Mouse (Mus musculus) forebrain, embryonic 11.5 days (tissue): ENCODE results near the gene Irx2. TPM values are rescaled to one million over a fixed set of nuclear protein-coding genes. Genes with fewer than 3 reads are reported as not detected.

Source experiments
- ATAC-seq: fragments of 200-750 bp; cut with Nextera tagmentation; replicated peaks from 2 replicates; pipeline ENCODE4 v1.8.0; 2017; ENCODE audit warnings: moderate TSS enrichment; ENCODE audit not compliant: low FRiP score
- DNase-seq: peaks from one replicate; pipeline ENCODE4 v3.0.0-alpha.2; 2017; ENCODE audit warnings: low spot score
- H3K27ac ChIP-seq: fragments of 300-500 bp; sonication (generic); 2 replicates; pipeline ENCODE4 v1.5.1; 2014; ENCODE audit warnings: low read depth, low read length
- H3K27me3 ChIP-seq: fragments of 300-500 bp; sonication (generic); 2 replicates; pipeline ENCODE4 v1.6.1; 2014; ENCODE audit warnings: mild to moderate bottlenecking, low read length, mixed read lengths; ENCODE audit not compliant: control insufficient read depth, insufficient read depth
- H3K36me3 ChIP-seq: fragments of 300-500 bp; sonication (generic); 2 replicates; pipeline ENCODE4 v1.6.1; 2014; ENCODE audit warnings: mild to moderate bottlenecking, low read length, moderate library complexity, mixed read lengths; ENCODE audit not compliant: control insufficient read depth, insufficient read depth
- H3K4me1 ChIP-seq: fragments of 300-500 bp; sonication (generic); replicated peaks from 2 replicates; pipeline ENCODE4 v1.6.1; 2014; ENCODE audit warnings: low read length, mixed read lengths; ENCODE audit not compliant: control insufficient read depth, insufficient read depth
- H3K4me2 ChIP-seq: fragments of 300-500 bp; sonication (generic); 2 replicates; pipeline ENCODE4 v1.6.1; 2014; ENCODE audit warnings: low read depth, mild to moderate bottlenecking, low read length, moderate library complexity, mixed read lengths; ENCODE audit not compliant: severe bottlenecking
- H3K4me3 ChIP-seq: fragments of 300-500 bp; sonication (generic); 2 replicates; pipeline ENCODE4 v1.5.1; 2014; ENCODE audit warnings: low read depth, low read length
- H3K9ac ChIP-seq: fragments of 300-500 bp; sonication (generic); 2 replicates; pipeline ENCODE4 v1.6.1; 2014; ENCODE audit warnings: low read length
- H3K9me3 ChIP-seq: fragments of 300-500 bp; sonication (generic); 2 replicates; pipeline ENCODE4 v1.6.1; 2016; ENCODE audit warnings: low read length, mixed read lengths; ENCODE audit not compliant: control insufficient read depth
- WGBS: fragments of 180-500 bp; shearing (Covaris S2); extraction: QIAGEN DNeasy Blood & Tissue Kit; methylation state at CpG from one replicate; pipeline ENCODE4 v1.1.7; 2014; 5-methylcytosine and 5-hydroxymethylcytosine counted together
- polyA plus RNA-seq: library from polyadenylated mRNA; unstranded; fragments of >200 nt; fragmentation: Nextera tagmentation; extraction: Ambion mirVana; gene quantifications from 2 replicates; pipeline ENCODE4 v1.2.1, GENCODE M21; 2014

Gene Irx2
- polyA plus RNA-seq, 1 experiment from 2014 or later: 3.4 TPM

GRCm38 (mm10) chr13:72631373-72632021 lies 2.9 kb downstream of the Irx2 start:
- WGBS: under 1% methylated on average over 56 of the region's 62 CpGs
- peak; percentile 75 for DNase-seq
- peaks cover 88% of the 10 kb centered on the region for H3K27me3 ChIP-seq

GRCm38 (mm10) chr13:72632361-72632760 lies 3.7 kb downstream of the Irx2 start:
- Histone ChIP-seq H3K4me1 (peaks cover 20% of the 10 kb centered on the region; the same call in 1 of the 2 replicates), H3K36me3 (no peaks in the 10 kb centered on the region), H3K9me3 (no peaks in the 10 kb centered on the region), H3K9ac (no peak overlapping the region), H3K27ac (no peak overlapping the region), H3K4me2 (no peak overlapping the region), H3K27me3 (peaks cover 86% of the 10 kb centered on the region), H3K4me3 (no peak overlapping the region)
- 2% methylated on average over 6 of the region's 6 CpGs for WGBS
- DNase-seq (no peak), ATAC-seq (no peak)

More at GRCm38 (mm10) chr13:72631373-72632021, 2.9 kb downstream of the Irx2 start:
- Histone ChIP-seq H3K4me2 (peak overlapping the region; percentile 35; the same call in 1 of the 2 replicates), H3K4me3 (peak overlapping the region; percentile 18), H3K4me1 (peaks cover 18% of the 10 kb centered on the region; the same call in 1 of the 2 replicates), H3K9me3 (no peaks in the 10 kb centered on the region), H3K9ac (peak overlapping the region; percentile 12; the same call in 1 of the 2 replicates), H3K36me3 (no peaks in the 10 kb centered on the region), H3K27ac (no peak overlapping the region)
- no peak for ATAC-seq

GRCm38 (mm10) chr13:72633097-72633496 lies 4.5 kb downstream of the Irx2 start:
- WGBS: 26% methylated on average over 2 of the region's 2 CpGs
- H3K4me1 ChIP-seq: peaks cover 16% of the 10 kb centered on the region; the same call in 1 of the 2 replicates
- no peak overlapping the region for H3K9ac ChIP-seq
- no peak overlapping the region for H3K27ac ChIP-seq
- ATAC-seq (no peak), DNase-seq (no peak)
- no peak overlapping the region for H3K4me3 ChIP-seq
- no peak overlapping the region for H3K4me2 ChIP-seq
- H3K9me3 ChIP-seq: no peaks in the 10 kb centered on the region
- no peaks in the 10 kb centered on the region for H3K36me3 ChIP-seq
- peaks cover 84% of the 10 kb centered on the region for H3K27me3 ChIP-seq

GRCm38 (mm10) chr13:72634752-72635315 lies 6.2 kb downstream of the Irx2 start:
- peaks cover 89% of the 10 kb centered on the region for H3K27me3 ChIP-seq
- ATAC-seq (no peak), DNase-seq (no peak)
- 2% methylated on average over 7 of the region's 7 CpGs for WGBS
- H3K4me2 ChIP-seq: no peak overlapping the region
- no peak overlapping the region for H3K9ac ChIP-seq
- H3K9me3 ChIP-seq: no peaks in the 10 kb centered on the region
- no peaks in the 10 kb centered on the region for H3K36me3 ChIP-seq
- peaks cover 14% of the 10 kb centered on the region; the same call in 1 of the 2 replicates for H3K4me1 ChIP-seq
- no peak overlapping the region for H3K4me3 ChIP-seq
- no peak overlapping the region for H3K27ac ChIP-seq

GRCm38 (mm10) chr13:72636331-72636851 lies 7.8 kb downstream of the Irx2 start:
- H3K4me3 ChIP-seq: no peak overlapping the region
- no peak for ATAC-seq
- peaks cover 13% of the 10 kb centered on the region; the same call in 1 of the 2 replicates for H3K4me1 ChIP-seq
- no peaks in the 10 kb centered on the region for H3K36me3 ChIP-seq
- H3K27ac ChIP-seq: no peak overlapping the region
- DNase-seq: no peak
- H3K27me3 ChIP-seq: peaks cover 90% of the 10 kb centered on the region
- H3K9ac ChIP-seq: no peak overlapping the region
- no peak overlapping the region for H3K4me2 ChIP-seq
- under 1% methylated on average over 20 of the region's 20 CpGs for WGBS
- H3K9me3 ChIP-seq: no peaks in the 10 kb centered on the region

- peaks cover 12% of the 10 kb centered on the region; the same call in 1 of the 2 replicates for H3K4me1 ChIP-seq
- no peak overlapping the region for H3K4me2 ChIP-seq
- no peak for ATAC-seq
Measured at GRCm38 (mm10) chr13:72637536-72637935, 8.9 kb downstream of the Irx2 start.

GRCm38 (mm10) chr13:72638401-72639130 lies 9.9 kb downstream of the Irx2 start:
- H3K4me1 ChIP-seq: peaks cover 12% of the 10 kb centered on the region; the same call in 1 of the 2 replicates
- DNase-seq: peak; percentile 62
- no peaks in the 10 kb centered on the region for H3K9me3 ChIP-seq
- H3K27me3 ChIP-seq: peaks cover 79% of the 10 kb centered on the region
- no peak overlapping the region for H3K4me2 ChIP-seq
- H3K4me3 ChIP-seq: no peak overlapping the region
- WGBS: 1% methylated on average over 26 of the region's 26 CpGs
- ATAC-seq: 0 out of 2 replicates have a peak, but pooled peaks have one; percentile 16
- no peak overlapping the region for H3K27ac ChIP-seq
- no peaks in the 10 kb centered on the region for H3K36me3 ChIP-seq
- H3K9ac ChIP-seq: no peak overlapping the region

More at GRCm38 (mm10) chr13:72637536-72637935, 8.9 kb downstream of the Irx2 start:
- H3K9ac ChIP-seq: no peak overlapping the region
- H3K9me3 ChIP-seq: no peaks in the 10 kb centered on the region
- no peaks in the 10 kb centered on the region for H3K36me3 ChIP-seq
- no peak overlapping the region for H3K27ac ChIP-seq
- 4% methylated on average over 3 of the region's 3 CpGs for WGBS
- no peak overlapping the region for H3K4me3 ChIP-seq
- peaks cover 86% of the 10 kb centered on the region for H3K27me3 ChIP-seq
- no peak for DNase-seq

GRCm38 (mm10) chr13:72639441-72640130 lies 11.0 kb downstream of the Irx2 start:
- H3K4me1 ChIP-seq: peaks cover 12% of the 10 kb centered on the region; the same call in 1 of the 2 replicates

More at GRCm38 (mm10) chr13:72639441-72640130, 11.0 kb downstream of the Irx2 start:
- Histone ChIP-seq H3K4me2 (peak overlapping the region; percentile 53), H3K36me3 (no peaks in the 10 kb centered on the region), H3K27ac (no peak overlapping the region), H3K9me3 (no peaks in the 10 kb centered on the region), H3K4me3 (peak overlapping the region; percentile 27), H3K27me3 (peaks cover 71% of the 10 kb centered on the region), H3K9ac (peak overlapping the region; percentile 21; the same call in 1 of the 2 replicates)
- DNase-seq (peak; percentile 57), ATAC-seq (peak; percentile 47)
- under 1% methylated on average over 32 of the region's 32 CpGs for WGBS
